Mouse (Mus musculus) neural tube, embryonic 15.5 days (tissue): ENCODE measurements around the gene Yipf1. TPM values are rescaled to one million over a fixed set of nuclear protein-coding genes. Genes with fewer than 3 reads are reported as not detected.

ENCODE experiments used
- ATAC-seq: fragments of 200-750 bp; cut with Nextera tagmentation; 2 replicates; pipeline ENCODE4 v1.8.0; 2017; ENCODE audit warnings: mild to moderate bottlenecking, moderate TSS enrichment, moderate library complexity; ENCODE audit not compliant: low FRiP score
- H3K27ac ChIP-seq: fragments of 300-500 bp; sonication (generic); replicated peaks from 2 replicates; pipeline ENCODE4 v1.5.1; 2015; ENCODE audit warnings: mild to moderate bottlenecking, inconsistent platforms
- H3K27me3 ChIP-seq: fragments of 300-500 bp; sonication (generic); replicated peaks from 2 replicates; pipeline ENCODE4 v1.6.1; 2015; ENCODE audit warnings: inconsistent platforms
- H3K36me3 ChIP-seq: fragments of 300-500 bp; sonication (generic); 2 replicates; pipeline ENCODE4 v1.6.1; 2015; ENCODE audit warnings: inconsistent platforms
- H3K4me1 ChIP-seq: fragments of 300-500 bp; sonication (generic); 2 replicates; pipeline ENCODE4 v1.6.1; 2015; ENCODE audit warnings: inconsistent platforms
- H3K4me2 ChIP-seq: fragments of 300-500 bp; sonication (generic); 2 replicates; pipeline ENCODE4 v1.6.1; 2015; ENCODE audit warnings: inconsistent platforms, mild to moderate bottlenecking, moderate library complexity
- H3K4me3 ChIP-seq: fragments of 300-500 bp; sonication (generic); replicated peaks from 2 replicates; pipeline ENCODE4 v1.5.1; 2015; ENCODE audit warnings: mild to moderate bottlenecking, inconsistent platforms
- H3K9ac ChIP-seq: fragments of 300-500 bp; sonication (generic); replicated peaks from 2 replicates; pipeline ENCODE4 v1.6.1; 2015; ENCODE audit warnings: mild to moderate bottlenecking, inconsistent platforms
- H3K9me3 ChIP-seq: fragments of 300-500 bp; sonication (generic); replicated peaks from 2 replicates; pipeline ENCODE4 v1.6.1; 2016; ENCODE audit warnings: inconsistent platforms
- WGBS: fragments of 180-500 bp; shearing (Covaris S2); methylation state at CpG from one replicate; pipeline ENCODE4 v1.1.7; 2015; ENCODE audit warnings: mixed read lengths; 5-methylcytosine and 5-hydroxymethylcytosine counted together
- polyA plus RNA-seq: library from polyadenylated mRNA; unstranded; fragments of >200 nt; fragmentation: Nextera tagmentation; extraction: Ambion mirVana; gene quantifications from 2 replicates; pipeline ENCODE4 v1.2.1, GENCODE M21; 2015

Gene Yipf1
- polyA plus RNA-seq, 1 experiment from 2014 or later, result 73.1 TPM

GRCm38 (mm10) chr4:107387038-107387437, 72.9 kb downstream of the Yipf1 start:
- H3K9ac ChIP-seq, result no peak overlapping the region
- 88% methylated on average over 4 of the region's 4 CpGs for WGBS
- H3K27me3 ChIP-seq, result no peaks in the 10 kb centered on the region
- no peak for ATAC-seq
- no peak overlapping the region for H3K27ac ChIP-seq
- no peak overlapping the region for H3K4me2 ChIP-seq
- H3K36me3 ChIP-seq, result peaks cover 53% of the 10 kb centered on the region
- no peaks in the 10 kb centered on the region for H3K4me1 ChIP-seq
- no peak overlapping the region for H3K4me3 ChIP-seq
- H3K9me3 ChIP-seq, result no peaks in the 10 kb centered on the region

GRCm38 (mm10) chr4:107387465-107387864, 73.3 kb downstream of the Yipf1 start:
- Histone ChIP-seq H3K27me3 (no peaks in the 10 kb centered on the region), H3K4me3 (no peak overlapping the region), H3K9ac (no peak overlapping the region), H3K4me1 (no peaks in the 10 kb centered on the region), H3K9me3 (no peaks in the 10 kb centered on the region), H3K27ac (no peak overlapping the region), H3K4me2 (no peak overlapping the region), H3K36me3 (peaks cover 56% of the 10 kb centered on the region)
- WGBS, result 87% methylated on average over 8 of the region's 8 CpGs
- no peak for ATAC-seq

GRCm38 (mm10) chr4:107388291-107388690, 74.1 kb downstream of the Yipf1 start:
- no peak overlapping the region for H3K27ac ChIP-seq
- H3K27me3 ChIP-seq, result no peaks in the 10 kb centered on the region
- H3K4me2 ChIP-seq, result no peak overlapping the region
- H3K36me3 ChIP-seq, result peaks cover 55% of the 10 kb centered on the region
- no peaks in the 10 kb centered on the region for H3K9me3 ChIP-seq
- 92% methylated on average over 2 of the region's 2 CpGs for WGBS
- ATAC-seq, result no peak
- no peak overlapping the region for H3K4me3 ChIP-seq
- H3K9ac ChIP-seq, result no peak overlapping the region
- H3K4me1 ChIP-seq, result no peaks in the 10 kb centered on the region

GRCm38 (mm10) chr4:107389345-107389744, 75.2 kb downstream of the Yipf1 start:
- WGBS, result 94% methylated on average over 3 of the region's 3 CpGs
- Histone ChIP-seq H3K27ac (no peak overlapping the region), H3K4me3 (no peak overlapping the region), H3K36me3 (peaks cover 59% of the 10 kb centered on the region), H3K27me3 (no peaks in the 10 kb centered on the region), H3K4me1 (no peaks in the 10 kb centered on the region), H3K4me2 (no peak overlapping the region), H3K9me3 (no peaks in the 10 kb centered on the region), H3K9ac (no peak overlapping the region)
- no peak for ATAC-seq

GRCm38 (mm10) chr4:107393771-107394170, 79.6 kb downstream of the Yipf1 start:
- Histone ChIP-seq H3K9ac (no peak overlapping the region), H3K27me3 (no peaks in the 10 kb centered on the region), H3K27ac (no peak overlapping the region), H3K4me2 (no peak overlapping the region), H3K9me3 (no peaks in the 10 kb centered on the region), H3K4me1 (no peaks in the 10 kb centered on the region), H3K4me3 (no peak overlapping the region), H3K36me3 (peaks cover 47% of the 10 kb centered on the region)
- WGBS, result 88% methylated on average over 2 of the region's 2 CpGs
- no peak for ATAC-seq

Other genes with a start within 250 kb of the Yipf1 start
- 84.9 and 85.5 TPM in 2 replicates for gene Mrpl37, start 247.5 kb upstream of the Yipf1 start, polyA plus RNA-seq
- gene Cyb5rl, start 247.4 kb upstream of the Yipf1 start, polyA plus RNA-seq, result 4.4 and 4.7 TPM in 2 replicates
- gene Cdcp2, start 217.5 kb upstream of the Yipf1 start, polyA plus RNA-seq, result not detected in 2 replicates
- gene Tmem59, start 136.0 kb upstream of the Yipf1 start, polyA plus RNA-seq, result 391 and 405 TPM in 2 replicates
- 17.7 and 36.3 TPM in 2 replicates for gene Tceanc2, start 135.2 kb upstream of the Yipf1 start, polyA plus RNA-seq
- not detected in 2 replicates for gene Ldlrad1, start 105.2 kb upstream of the Yipf1 start, polyA plus RNA-seq
- gene Lrrc42, start 60.8 kb upstream of the Yipf1 start, polyA plus RNA-seq, result 54.6 and 63.7 TPM in 2 replicates
- 40.6 and 41.8 TPM in 2 replicates for gene Hspb11, start 60.8 kb upstream of the Yipf1 start, polyA plus RNA-seq
- gene Dio1, start 7.2 kb upstream of the Yipf1 start, polyA plus RNA-seq, result 1.3 TPM in 1 of 2 replicates, not detected in the other
- 17.1 and 20.5 TPM in 2 replicates for gene Ndc1, start 53.4 kb downstream of the Yipf1 start, polyA plus RNA-seq
- 3.8 and 5.5 TPM in 2 replicates for gene Glis1, start 120.2 kb downstream of the Yipf1 start, polyA plus RNA-seq